Mouse (Mus musculus) mature B cell (primary cell): ENCODE data around the gene Dmrtb1.

Experiments used
- in situ Hi-C: fragments of 300-500 bp; cut with MboI; formaldehyde crosslinking; loops from 2 replicates; pipeline ENCODE4 v1.14.3; 2019

Dmrtb1 gene

DNA sequence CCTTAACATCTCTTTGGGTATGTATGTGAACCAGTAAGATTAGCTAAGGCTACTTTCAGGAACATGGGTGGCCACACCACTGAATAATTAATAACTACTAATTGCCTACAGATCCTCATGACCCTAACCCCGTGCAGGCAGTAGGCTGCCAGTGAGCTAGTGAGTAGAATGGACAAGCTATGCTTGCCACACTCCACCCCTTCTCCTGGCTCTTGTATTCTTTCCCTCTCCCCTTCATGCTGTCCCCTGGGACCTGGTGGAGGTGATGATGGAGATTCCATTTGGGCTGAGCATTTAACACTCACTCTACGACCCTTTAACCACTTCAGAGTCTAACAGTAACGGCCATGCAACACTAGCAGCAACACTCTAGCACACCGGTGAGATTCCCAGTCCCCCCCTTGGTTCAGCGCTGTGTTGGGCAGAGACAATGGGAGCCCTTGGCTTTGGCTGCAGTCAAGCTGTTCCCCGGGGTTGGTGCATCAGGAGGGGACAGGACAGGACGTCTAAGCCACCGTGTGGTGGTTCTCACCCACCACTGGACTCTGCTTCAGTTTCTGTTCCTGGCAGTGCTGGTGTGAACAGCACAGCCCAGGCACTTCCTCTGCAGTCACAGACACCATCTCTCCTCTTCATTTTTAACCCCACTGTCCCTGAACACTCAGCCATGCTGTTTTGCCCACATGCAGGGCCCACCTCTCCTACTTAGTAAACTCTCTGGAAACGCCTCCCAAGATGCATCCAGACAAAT, 2.8 kb downstream of the Dmrtb1 start:
- in situ Hi-C loops = no loop called here

DNA sequence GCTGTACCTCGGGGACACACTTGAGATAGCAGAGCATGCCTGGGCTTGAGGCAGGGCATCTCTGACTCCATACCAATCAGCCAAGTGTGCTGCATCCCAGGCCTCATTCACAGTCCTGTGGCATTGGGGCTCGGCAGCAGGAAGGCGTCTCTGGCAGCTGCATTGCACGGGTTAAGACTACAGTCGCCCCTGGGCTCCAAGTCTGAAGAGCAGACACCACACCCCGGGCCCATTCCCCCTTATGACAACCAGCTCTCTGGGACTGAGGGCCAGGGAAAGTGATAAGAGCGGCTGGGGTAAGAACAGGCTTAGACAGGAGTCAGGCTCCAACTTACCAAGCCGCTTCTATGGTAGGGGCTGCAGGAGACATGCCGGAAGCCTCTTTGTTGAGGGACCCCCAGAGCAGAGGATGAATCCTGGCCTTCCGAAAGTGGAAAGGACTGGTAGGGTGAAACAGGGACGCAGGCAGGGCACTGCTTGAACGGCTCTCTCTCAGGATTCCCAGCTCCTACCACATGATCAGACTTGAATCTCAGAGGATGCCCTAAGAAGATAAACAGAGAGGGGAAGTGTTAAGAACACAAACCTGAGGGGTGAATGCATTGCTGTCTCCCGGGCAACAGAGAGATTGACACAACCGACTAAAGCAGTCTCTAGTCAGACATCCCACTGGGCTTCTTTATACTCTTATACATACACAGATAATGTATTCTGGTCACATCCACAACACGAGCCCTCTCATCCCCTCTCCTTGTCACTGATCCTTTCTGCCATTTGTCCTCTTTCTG, 3.5 kb downstream of the Dmrtb1 start:
- in situ Hi-C loops = no loop called here

DNA sequence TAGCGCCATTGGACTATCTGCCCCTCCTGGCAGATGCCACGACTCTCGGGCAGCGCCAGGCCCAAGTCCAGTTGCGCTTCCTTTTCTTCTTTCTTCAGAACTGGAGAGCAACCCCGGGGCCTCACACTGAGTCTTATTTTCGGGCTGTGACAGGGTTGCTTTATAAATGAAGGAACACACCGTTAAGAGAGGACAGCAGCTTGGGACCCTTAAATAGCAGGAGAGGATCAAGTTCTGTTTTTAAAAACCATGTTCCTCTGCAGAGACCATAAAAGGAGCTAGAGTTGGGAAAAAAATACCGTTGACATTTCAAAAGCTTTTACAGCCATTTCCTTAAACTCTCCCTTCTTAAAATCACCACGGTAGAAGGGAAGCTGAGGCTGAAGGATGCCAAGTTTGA, 8.4 kb downstream of the Dmrtb1 start:
- in situ Hi-C loops = no loop called here

DNA sequence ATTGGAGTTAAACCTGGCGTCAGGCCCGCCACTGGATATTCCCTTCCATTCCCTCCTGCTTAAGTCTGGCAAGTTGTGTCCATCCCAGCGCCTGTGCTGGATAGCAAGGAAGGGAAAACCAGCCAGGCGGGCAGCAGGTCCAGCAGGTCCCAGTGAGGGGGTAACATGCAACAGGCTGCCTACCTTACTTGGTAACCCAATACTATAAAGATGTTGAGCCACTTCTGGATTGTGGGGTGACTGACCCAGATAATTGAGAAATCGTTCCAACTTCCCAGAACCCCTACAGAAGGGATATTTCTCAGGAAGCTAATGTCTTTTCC, 9.7 kb downstream of the Dmrtb1 start:
- in situ Hi-C loops = no loop called here

DNA sequence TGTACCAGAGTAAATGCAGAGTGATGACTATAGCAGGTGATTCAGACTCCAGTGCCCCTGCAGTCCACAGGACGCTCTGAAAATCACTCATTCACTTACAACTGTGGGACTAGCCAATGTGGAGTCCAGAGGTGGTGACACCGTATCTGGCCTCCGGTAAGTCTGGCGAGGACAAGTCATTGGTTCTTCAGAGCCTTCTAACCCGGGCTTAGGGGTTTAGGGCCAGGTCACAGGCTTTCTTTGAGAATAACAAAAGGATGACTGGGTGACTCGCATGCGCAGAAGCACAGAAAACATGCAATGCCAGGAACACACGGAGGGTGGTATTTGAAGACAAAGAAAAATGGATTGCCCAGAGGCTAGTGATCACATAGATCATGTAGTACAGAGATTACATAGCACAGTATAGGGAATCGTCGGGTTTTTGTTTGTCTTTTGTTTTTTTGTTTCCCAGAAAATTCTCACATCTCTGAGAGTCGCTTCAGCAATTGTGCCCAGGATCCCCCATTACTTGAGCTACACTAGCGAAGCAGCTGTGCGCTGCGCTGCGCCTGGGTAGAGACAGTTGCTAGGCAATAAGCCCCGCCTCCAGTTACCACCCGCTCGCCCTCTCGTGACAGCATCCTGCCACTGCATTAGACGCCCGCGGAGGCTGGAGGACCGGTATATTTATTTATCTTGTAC, 10.2 kb downstream of the Dmrtb1 start:
- in situ Hi-C loops = no loop called here

DNA sequence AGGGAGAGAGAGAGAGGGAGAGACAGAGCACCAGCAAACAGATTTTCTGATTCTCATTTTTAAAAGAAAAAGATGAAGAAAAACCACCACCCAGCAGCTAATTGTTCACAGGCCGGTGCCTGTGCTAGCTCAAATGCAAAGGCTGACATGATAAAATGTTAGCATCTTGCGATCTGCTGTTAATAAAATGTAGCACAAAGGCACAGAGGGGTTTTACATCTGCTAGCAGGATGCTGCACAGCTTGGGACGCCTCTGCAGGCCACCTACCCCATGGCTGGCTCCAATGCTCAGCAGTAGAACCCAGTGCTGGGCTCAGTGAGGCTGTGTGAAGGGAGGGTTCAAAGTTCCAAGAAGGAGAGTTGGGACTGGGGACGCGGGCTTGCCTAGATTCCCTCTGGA, 13.3 kb downstream of the Dmrtb1 start:
- in situ Hi-C loops = no loop called here

DNA sequence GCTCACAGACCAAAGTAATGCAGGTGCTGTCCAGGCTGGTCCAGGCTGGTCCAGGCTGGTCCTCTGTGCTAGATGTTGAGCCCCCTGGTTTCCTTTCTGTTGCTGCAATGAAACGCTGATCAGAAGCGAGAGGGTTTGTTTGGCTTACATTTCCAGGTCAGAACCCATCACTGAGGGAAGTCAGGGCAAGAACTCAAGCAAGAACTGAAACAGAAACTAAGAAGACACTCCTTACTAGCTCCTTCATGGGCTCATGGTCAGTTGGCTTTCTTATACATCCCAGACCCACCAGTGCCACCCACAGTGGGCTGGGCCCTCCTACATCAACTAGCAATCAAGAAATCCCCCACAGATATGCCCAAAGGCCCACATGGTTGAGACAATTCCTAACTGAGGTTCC, 15.5 kb downstream of the Dmrtb1 start:
- in situ Hi-C loops = no loop called here

DNA sequence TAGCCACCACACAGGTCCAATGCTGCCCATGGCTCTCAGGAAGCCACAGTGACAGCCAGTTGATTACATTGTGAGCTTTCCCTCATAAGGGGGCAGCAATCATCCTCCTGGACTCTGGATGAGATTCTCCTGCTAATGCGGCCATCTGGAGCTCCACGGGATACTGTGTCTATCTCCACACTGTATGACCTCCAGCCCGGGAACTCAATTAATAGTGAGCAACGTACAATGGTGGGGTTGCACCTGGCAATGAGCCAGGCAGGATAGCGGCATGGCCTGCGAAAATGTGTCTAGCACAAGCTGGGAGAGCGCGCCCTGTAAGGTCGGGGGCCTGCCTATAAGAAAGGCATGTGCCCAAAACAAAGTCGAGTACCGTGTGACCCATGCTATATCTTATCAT, 23.4 kb downstream of the Dmrtb1 start:
- in situ Hi-C loops = no loop called here

DNA sequence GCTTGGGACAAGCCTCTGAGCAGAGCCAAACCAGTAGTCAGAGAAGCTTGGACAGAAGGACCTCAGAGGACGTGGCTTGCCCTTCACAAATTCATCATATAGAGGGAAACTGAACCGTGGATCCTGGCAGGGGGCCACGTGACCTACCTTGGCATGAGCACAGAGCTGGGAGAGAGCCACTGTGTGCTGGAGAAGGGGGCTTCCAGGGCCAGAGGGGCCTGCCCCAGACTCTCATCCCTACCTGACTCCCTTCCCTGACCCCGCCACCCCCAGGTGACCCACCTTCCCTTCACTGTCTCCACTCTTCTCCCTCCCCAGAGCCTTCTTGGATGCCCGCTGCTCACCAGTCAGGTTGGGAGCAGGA, 30.8 kb downstream of the Dmrtb1 start:
- in situ Hi-C loops = no loop called here

DNA sequence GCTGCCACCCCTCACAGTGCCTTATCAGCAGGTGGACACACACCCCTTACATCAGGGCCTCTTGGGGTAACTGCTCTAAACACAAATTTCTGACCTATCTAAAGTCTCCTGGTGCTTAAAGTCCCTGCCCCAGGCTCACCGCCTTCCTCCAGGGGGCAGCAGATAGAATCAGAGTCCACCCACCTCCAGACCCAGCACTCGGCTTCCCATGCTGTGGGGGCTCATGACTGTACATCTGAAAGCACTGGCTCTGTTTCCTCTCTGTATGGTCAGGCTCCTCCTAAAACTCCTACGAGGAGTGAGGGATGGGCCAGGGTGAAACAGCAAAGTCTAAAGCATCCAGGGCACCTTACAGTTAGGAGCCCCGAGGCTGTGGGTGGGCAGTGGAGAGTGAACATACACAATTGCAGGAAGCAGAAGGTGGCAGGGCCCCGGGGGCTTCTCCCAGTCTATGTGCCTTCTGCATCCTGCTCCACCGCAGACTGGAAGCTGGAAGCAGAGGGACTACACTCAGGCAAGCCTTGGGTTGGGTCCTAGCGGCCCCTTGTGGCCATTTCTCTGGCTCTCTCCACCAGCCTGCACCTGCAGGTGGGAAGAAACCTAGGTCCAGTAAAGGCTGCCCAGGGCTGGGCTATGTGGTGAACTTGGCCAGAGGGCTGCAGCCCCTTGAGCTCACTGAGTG, 31.3 kb downstream of the Dmrtb1 start:
- in situ Hi-C loops = no loop called here

DNA sequence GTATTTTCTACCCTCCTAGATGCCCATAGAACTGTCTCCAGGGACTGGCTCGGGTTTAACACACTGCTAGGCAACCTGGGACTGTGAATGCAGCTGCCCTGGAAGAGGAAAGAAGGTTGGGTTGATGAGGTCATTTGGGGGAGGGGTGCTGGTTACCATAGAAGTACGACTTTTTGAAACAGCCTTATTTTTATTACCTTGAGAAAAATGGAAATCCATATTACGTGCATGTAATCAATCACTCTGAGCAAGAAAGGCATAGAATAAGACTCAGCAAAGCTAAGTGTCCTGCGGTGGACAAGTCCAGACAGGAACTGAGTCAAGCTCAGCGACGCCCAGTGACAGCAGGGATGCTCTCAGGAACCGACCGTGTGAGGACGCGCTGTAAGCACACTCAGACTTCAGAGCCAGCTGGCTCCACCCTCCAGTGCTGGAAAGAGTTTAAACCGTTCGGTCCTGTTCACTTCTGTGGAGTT, 33.0 kb downstream of the Dmrtb1 start:
- in situ Hi-C loops = no loop called here

DNA sequence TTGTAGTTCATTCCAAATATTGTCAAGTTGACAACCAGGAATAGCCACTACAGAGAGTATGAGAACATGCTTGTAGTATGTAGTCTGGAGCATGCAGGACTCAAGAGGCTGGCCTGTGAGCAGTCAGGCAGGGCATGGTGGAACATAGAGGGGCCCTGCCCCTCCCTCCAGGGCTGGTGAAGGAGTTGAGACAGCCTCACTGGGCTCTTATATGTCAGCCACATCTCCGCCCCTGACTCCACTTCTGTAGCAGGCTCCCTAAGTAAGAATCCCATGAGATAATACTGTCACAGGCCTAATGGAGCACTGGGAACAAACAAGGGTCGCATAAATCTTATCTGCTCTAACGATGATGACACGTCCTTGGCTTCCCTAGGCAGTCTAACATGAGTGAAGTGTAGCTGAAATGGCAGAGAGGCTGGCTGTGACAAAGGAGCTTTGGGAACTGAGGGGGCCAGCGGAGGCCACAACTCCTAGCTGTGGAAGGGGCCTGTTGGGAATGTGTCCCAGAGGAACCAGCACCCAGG, 35.0 kb downstream of the Dmrtb1 start:
- in situ Hi-C loops = no loop called here

DNA sequence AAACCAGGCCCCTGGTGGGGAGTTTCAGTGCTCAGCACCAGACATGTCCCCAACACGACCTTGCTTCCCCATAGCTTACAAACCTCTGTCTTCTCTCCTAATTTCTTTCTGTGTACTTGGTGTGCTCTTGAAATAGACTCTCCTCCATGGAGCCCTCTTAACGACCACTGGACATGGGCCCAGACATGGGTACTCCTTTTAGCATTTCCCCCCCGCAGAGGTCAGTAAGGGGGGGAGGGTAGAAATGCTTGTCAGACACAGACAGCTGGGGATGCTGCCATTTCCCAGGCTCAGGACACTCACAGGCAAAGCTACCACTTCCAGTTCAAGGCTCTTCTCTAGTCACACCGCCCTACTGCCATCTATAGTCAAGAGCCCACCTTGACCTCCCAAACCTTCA, 42.4 kb downstream of the Dmrtb1 start:
- in situ Hi-C loops = no loop called here

DNA sequence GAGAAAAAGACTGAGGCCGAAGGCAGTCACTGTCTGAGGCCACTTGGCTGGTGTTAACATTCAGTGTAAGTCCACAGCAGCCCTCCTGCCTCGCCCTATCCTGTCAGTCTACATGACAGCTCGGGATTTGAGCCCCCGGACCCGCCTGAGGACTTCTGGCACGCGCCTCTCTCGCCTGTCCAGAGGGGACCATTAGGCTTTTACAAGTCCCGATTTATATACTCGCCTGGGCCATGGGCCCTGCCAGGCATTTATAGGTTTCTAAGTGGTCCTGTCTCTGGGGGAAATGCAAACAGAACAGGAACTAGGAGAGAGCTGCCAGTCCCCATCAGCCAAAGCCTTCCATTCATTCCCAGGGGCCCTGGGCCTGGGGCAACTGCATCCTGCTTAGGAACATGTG, 45.7 kb downstream of the Dmrtb1 start:
- in situ Hi-C loops = no loop called here

DNA sequence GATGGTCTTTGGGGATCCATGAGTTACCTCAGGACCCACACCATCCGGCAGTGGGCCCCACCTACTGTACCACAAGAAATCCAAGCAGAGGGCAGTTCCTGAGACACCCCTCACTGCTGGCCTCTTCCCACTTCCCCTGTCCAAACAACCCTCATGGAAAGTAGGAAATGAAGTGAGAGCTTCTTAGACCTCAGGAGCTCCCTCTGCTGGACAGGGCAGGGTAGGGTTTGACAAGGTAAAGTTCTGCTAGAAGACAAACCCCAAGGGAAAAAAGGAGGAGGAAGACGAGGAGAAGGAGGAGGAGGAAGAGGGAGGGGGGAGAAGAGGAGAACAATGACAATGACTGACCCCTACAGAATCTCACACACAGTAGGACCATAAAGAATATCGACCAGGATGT, 46.4 kb downstream of the Dmrtb1 start:
- in situ Hi-C loops = no loop called here

DNA sequence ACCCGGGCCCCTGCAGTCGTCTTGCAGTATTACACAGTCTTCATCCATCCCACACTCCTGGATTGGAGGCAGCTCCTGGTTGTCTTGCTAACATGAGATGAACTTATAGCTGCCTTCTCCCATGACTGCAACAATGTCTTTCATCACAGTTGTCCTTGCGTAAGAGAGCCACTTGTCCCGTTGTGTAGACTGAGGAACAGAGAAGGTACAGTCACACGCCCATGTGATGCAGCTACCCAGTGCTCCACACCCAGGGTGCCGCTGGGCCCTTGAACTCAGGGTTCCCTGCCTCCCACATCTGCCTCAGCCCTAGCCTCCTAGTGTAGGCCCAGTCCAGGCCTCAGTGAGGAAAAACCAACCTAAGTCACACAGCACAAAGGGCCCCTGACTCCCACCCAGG, 47.9 kb downstream of the Dmrtb1 start:
- in situ Hi-C loops = no loop called here

DNA sequence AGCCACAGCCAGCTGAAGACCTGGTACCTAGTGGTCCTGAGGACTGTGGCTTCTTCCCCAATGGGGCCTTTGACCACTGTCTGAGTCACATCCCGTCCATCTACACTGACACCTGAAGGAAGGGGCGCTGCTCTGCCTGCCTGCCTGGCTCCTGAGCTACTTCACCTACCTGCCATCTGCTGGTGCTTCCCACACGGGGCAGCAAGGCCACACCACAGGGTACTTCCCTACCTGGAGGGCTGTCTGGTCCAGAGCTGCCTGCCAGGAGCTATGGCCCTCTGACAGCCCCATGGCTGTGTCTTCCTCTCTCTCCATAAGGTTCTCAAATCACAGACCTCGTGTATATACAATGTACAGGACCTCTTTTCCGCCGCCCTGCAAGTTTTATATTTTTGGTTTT, 49.4 kb downstream of the Dmrtb1 start:
- in situ Hi-C loops = no loop called here

DNA sequence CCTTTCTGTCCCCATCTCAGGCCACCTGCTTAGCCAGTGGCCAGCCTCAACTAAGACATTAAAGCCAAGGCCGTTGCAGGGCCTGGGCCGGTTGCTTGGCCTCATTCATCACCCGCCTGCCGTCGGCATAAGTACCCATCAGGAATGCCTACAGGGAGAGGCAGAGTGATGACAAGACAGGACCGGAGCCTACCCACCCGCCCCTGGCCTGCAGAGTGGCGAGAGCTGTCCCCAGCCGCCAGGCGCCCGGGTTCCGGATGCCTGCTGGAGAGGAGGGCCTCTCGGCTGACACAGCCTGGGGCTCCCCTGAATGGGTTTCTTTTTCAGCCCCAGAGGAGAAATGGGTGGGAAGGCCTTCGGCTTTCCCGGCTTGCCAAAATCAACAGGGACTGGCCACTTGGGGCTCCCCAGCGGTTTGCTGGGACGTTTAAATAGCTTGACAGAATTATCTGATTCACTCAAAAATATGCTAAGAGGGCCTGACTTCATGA, 55.1 kb downstream of the Dmrtb1 start:
- in situ Hi-C loops = no loop called here

DNA sequence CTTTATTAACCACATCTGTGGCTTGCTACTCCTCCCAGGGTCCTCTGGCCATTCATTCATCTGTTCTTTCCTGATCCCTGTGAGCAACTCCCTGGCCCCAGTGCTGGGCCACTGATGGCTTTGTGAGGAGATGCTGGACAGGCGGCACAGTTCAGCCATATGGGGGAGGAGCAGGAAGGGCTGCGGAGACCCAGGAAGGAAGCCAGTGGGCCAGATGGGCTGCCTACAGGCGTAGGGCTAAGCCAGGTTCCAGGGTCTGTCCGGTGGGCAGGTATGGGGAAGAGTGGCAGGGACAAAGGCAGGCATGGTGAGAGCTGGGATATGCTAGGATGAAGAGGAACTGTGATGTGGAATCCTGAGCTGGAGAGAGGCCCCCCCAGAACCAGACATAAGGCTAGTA, 55.8 kb downstream of the Dmrtb1 start:
- in situ Hi-C loops = no loop called here
